Mouse (Mus musculus) mouse trophoblast stem cell (cell line): ENCODE data around the gene Wnt11.

ENCODE experiments used
- in situ Hi-C, 2 experiments: fragments of 300-500 bp; cut with MseI, MboI; formaldehyde crosslinking; loops; 2 replicates in 1 of 2; 3 replicates in 1 of 2; pipeline ENCODE4 v1.15.1; 2025

The Wnt11 gene

GRCm38 (mm10) chr7:98863969-98864718 lies 29.2 kb downstream of the Wnt11 start:
- in situ Hi-C loops = no loop called here

- in situ Hi-C loops = no loop called here
These were observed 32.3 kb downstream of the Wnt11 start for GRCm38 (mm10) chr7:98867053-98867793.

GRCm38 (mm10) chr7:98867794-98868150 lies 32.9 kb downstream of the Wnt11 start:
- in situ Hi-C loops = no loop called here

GRCm38 (mm10) chr7:98869070-98869469 lies 34.2 kb downstream of the Wnt11 start:
- in situ Hi-C loops = no loop called here

- in situ Hi-C loops = no loop called here
These were observed 35.9 kb downstream of the Wnt11 start for GRCm38 (mm10) chr7:98870791-98871190.

- in situ Hi-C loops = no loop called here
These were observed 37.0 kb downstream of the Wnt11 start for GRCm38 (mm10) chr7:98871882-98872281.

GRCm38 (mm10) chr7:98873316-98873715 lies 38.4 kb downstream of the Wnt11 start:
- in situ Hi-C loops = no loop called here

GRCm38 (mm10) chr7:98874411-98874951 lies 39.6 kb downstream of the Wnt11 start:
- in situ Hi-C loops = no loop called here

- in situ Hi-C loops = no loop called here
These were observed 40.6 kb downstream of the Wnt11 start for GRCm38 (mm10) chr7:98875390-98875990.

- in situ Hi-C loops = no loop called here
These were observed 41.2 kb downstream of the Wnt11 start for GRCm38 (mm10) chr7:98876119-98876518.

- in situ Hi-C loops = no loop called here
These were observed 44.3 kb downstream of the Wnt11 start for GRCm38 (mm10) chr7:98879176-98879575.

GRCm38 (mm10) chr7:98881887-98882286 lies 47.0 kb downstream of the Wnt11 start:
- in situ Hi-C loops = no loop called here

GRCm38 (mm10) chr7:98887811-98888261 lies 52.9 kb downstream of the Wnt11 start:
- in situ Hi-C loops = no loop called here

GRCm38 (mm10) chr7:98888810-98889209 lies 53.9 kb downstream of the Wnt11 start:
- in situ Hi-C loops = no loop called here

- in situ Hi-C loops = no loop called here
These were observed 54.3 kb downstream of the Wnt11 start for GRCm38 (mm10) chr7:98889211-98889610.

GRCm38 (mm10) chr7:98893144-98893543 lies 58.2 kb downstream of the Wnt11 start:
- in situ Hi-C loops = no loop called here

- in situ Hi-C loops = no loop called here
These were observed 59.4 kb downstream of the Wnt11 start for GRCm38 (mm10) chr7:98894305-98894704.

GRCm38 (mm10) chr7:98894768-98895167 lies 59.9 kb downstream of the Wnt11 start:
- in situ Hi-C loops = no loop called here

- in situ Hi-C loops = no loop called here
These were observed 60.7 kb downstream of the Wnt11 start for GRCm38 (mm10) chr7:98895501-98896095.

GRCm38 (mm10) chr7:98897323-98897722 lies 62.4 kb downstream of the Wnt11 start:
- in situ Hi-C loops = no loop called here

- in situ Hi-C loops = no loop called here
These were observed 64.9 kb downstream of the Wnt11 start for GRCm38 (mm10) chr7:98899815-98900214.

- in situ Hi-C loops = no loop called here
These were observed 66.2 kb downstream of the Wnt11 start for GRCm38 (mm10) chr7:98901120-98901519.
